Mouse (Mus musculus) thymus, postnatal 4 days (tissue): Measurements from ENCODE around the gene Smoc2.

Experiments
- DNase-seq: peaks from one replicate; pipeline ENCODE4 v3.0.0; 2021

The Smoc2 gene

DNA sequence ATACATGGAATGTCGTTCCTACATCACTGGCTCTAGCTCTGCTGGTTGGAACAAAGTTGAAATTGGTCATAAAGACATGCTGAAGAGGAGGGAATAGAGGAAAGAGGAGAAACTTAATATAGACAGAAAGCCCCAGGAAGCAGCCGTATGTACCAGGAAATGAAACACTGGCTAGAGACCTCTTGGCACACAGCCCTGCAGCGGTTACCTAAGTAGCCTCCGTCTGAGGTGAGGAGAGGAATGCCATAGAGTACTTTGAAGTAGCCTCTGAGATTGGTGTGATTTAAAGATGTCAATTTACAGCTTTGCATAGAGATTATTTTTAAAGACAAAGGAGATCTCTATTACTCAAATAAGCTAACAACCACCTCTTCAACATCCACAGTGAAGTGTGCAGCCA, 155.4 kb downstream of the Smoc2 start:
- no peak for DNase-seq

DNA sequence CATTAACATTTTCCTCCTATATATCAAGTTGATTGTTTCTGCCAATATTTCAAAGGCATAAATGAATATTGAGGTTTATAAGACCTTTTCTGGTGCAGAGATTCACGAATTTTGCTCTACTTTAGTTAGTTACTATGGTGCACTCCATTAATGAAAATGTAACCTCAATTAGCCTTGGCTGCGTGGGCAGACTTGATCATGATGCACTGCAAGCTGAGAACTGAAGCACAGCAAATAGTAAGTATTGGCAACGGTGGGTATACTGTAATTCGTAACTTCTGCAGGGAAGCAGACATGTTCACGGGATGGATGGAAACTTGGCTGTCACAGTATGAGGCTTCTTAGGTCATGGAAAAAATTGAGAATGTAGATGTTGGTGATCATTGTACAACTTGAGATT, 166.3 kb downstream of the Smoc2 start:
- DNase-seq: no peak

GRCm38 (mm10) chr17:14447275-14447674, 168.0 kb downstream of the Smoc2 start:
- DNase-seq: no peak
